ENCODE assay signal across 16 mouse cellular contexts in the genomic region with DNA sequence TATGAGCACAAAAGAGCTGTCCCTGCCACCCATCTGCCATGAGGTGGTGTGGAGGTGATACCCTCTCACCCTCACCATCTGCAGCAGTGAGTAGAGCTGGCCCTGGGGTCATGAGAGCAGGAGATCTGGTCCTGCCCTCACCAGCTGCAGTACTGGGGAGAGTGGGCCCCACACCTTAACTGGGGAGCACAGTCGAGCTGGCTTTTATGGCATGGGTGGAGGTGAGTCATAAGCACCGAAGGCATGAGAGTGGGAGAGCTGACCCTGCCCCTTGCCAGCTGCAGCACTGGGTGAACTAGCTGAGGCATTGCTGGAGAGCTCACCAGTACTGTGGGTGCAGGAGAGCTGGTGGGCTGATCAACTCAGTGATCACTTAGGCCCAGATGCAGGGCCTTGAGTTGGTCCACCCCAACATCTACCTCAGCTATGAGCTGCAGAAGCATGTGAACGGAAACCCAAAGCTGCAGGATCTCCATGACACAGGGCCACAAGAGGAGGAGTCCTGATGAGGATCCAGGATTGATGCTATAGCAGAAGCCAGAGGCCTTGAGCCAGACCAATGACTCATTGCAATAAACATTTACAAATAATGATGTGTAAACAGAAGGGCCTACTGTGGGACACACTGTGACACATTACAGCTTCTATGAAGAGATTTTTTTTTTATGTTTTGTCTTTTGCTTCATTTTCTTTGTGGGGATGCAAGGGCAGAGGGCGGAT. TPM values are rescaled to one million over a fixed set of nuclear protein-coding genes. Genes with fewer than 3 reads are reported as not detected.
A peak's percentile ranks its signal among the peaks of the same experiment; 100 is the strongest.
DNase-seq lines count a peak whose midpoint lies in the region; ATAC-seq lines count a peak whose summit lies in the region.
"Had no signal": no experiment of that assay in that cellular context is flagged by ENCODE, and none has a peak within 500 bp of the region (broad histone marks: within the 10 kb centered on the region; RNA-seq: fewer than 3 reads in every experiment).

No protein-coding gene starts in this region.

- peaks cover 93% of the 10 kb centered on the region for H3K36me3 ChIP-seq in megakaryocyte, embryonic 14.5 days (replicated peaks; ENCODE audit: low read length)

- DNase-seq in cerebellum, postnatal 14 days = no peak
- peak; percentile 14 for DNase-seq in brain, adult 2 months (ENCODE audit: low read depth, low spot score)
- peak; percentile 6 for DNase-seq in lung, postnatal 36 days
- DNase-seq in thymus, postnatal 25 days = no peak
- DNase-seq in ovary, postnatal 36 days (ENCODE audit: low spot score) = no peak
- DNase-seq: cerebellum, adult 8-10 months; embryo, embryonic 11 days; kidney, adult 2 months had no signal

- H3K4me1 ChIP-seq in megakaryocyte, embryonic 14.5 days = 0 out of 2 replicates have a peak, but pooled peaks cover 4% of the 10 kb centered on the region
- H3K4me1 ChIP-seq: heart, embryonic 15.5 days; hindbrain, embryonic 12.5 days had no signal

- 0 out of 2 replicates have a peak, but pooled peaks have one; percentile 20 for ATAC-seq in cerebellum, adult (ENCODE audit: insufficient number of reproducible peaks, low FRiP score, low TSS enrichment)
- ATAC-seq in megakaryocyte, adult 5-6 weeks (ENCODE audit: poor library complexity, severe bottlenecking) = no peak
- ATAC-seq: forebrain, embryonic 14.5 days had no signal

- peak overlapping the region; percentile 15 for H3K4me3 ChIP-seq in megakaryocyte, embryonic 14.5 days (replicated peaks)
- H3K4me3 ChIP-seq: heart, embryonic 15.5 days; hindbrain, embryonic 12.5 days; left cerebral cortex, adult 2 months; myocyte had no signal

- H3K27me3 ChIP-seq in megakaryocyte, embryonic 14.5 days (replicated peaks) = no peaks in the 10 kb centered on the region
- H3K27me3 ChIP-seq: heart, embryonic 15.5 days; hindbrain, embryonic 12.5 days had no signal

- H3K9me3 ChIP-seq in megakaryocyte, embryonic 14.5 days = no peaks in the 10 kb centered on the region
- H3K9me3 ChIP-seq: heart, embryonic 15.5 days; hindbrain, embryonic 12.5 days had no signal

RNA-seq across cellular contexts. Expression of a gene that starts 12.5 kb away (rescaled TPM):
- polyA plus RNA-seq in megakaryocyte, embryonic 14.5 days (2012; ENCODE audit: insufficient read depth, low replicate concordance) = 1.3 and 1.8 TPM in 2 replicates
- 25.0 and 28.6 TPM in 2 replicates for total RNA-seq in megakaryocyte, adult 5-6 weeks (2015)
- total RNA-seq in megakaryocyte, adult 5-6 weeks (2017) = 26.3 and 36.5 TPM in 2 replicates

Comparison
In these comparisons a context has a peak if more than half of its experiments do, and no peak if none do; other contexts are left out.
1. DNase-seq: peak in brain, adult 2 months (single experiment) and lung, postnatal 36 days (single experiment); none in cerebellum, postnatal 14 days (0 of 2), thymus, postnatal 25 days (single experiment) and ovary, postnatal 36 days (single experiment).